Mouse (Mus musculus) midbrain, embryonic 16.5 days (tissue): ENCODE results near the gene Cebpb. TPM values are rescaled to one million over a fixed set of nuclear protein-coding genes. Genes with fewer than 3 reads are reported as not detected.

Experiments
- ATAC-seq: fragments of 200-750 bp; cut with Nextera tagmentation; 2 replicates; pipeline ENCODE4 v1.8.0; 2017; ENCODE audit warnings: moderate TSS enrichment
- H3K27ac ChIP-seq: fragments of 300-500 bp; sonication (generic); 2 replicates; pipeline ENCODE4 v1.5.1; 2014; ENCODE audit warnings: mild to moderate bottlenecking, low read length, mixed read lengths
- H3K27me3 ChIP-seq: fragments of 300-500 bp; sonication (generic); 2 replicates; pipeline ENCODE4 v1.6.1; 2014; ENCODE audit warnings: low read depth, low read length, mixed read lengths; ENCODE audit not compliant: control insufficient read depth, insufficient read depth
- H3K36me3 ChIP-seq: fragments of 300-500 bp; sonication (generic); 2 replicates; pipeline ENCODE4 v1.6.1; 2014; ENCODE audit warnings: mild to moderate bottlenecking, low read length, moderate library complexity, mixed read lengths; ENCODE audit not compliant: control insufficient read depth, insufficient read depth
- H3K4me1 ChIP-seq: fragments of 300-500 bp; sonication (generic); 2 replicates; pipeline ENCODE4 v1.6.1; 2014; ENCODE audit warnings: mild to moderate bottlenecking, low read length, mixed read lengths; ENCODE audit not compliant: control insufficient read depth, insufficient read depth
- H3K4me2 ChIP-seq: fragments of 300-500 bp; sonication (generic); 2 replicates; pipeline ENCODE4 v1.6.1; 2014; ENCODE audit warnings: mild to moderate bottlenecking, low read length, mixed read lengths
- H3K4me3 ChIP-seq: fragments of 300-500 bp; sonication (generic); 2 replicates; pipeline ENCODE4 v1.5.1; 2014; ENCODE audit warnings: low read depth, mild to moderate bottlenecking, low read length, moderate library complexity, mixed read lengths
- H3K9ac ChIP-seq: fragments of 300-500 bp; sonication (generic); 2 replicates; pipeline ENCODE4 v1.6.1; 2014; ENCODE audit warnings: low read depth, low read length, mixed read lengths
- H3K9me3 ChIP-seq: fragments of 300-500 bp; sonication (generic); replicated peaks from 2 replicates; pipeline ENCODE4 v1.6.1; 2014; ENCODE audit warnings: mild to moderate bottlenecking, low read length, mixed read lengths; ENCODE audit not compliant: control insufficient read depth, poor library complexity, severe bottlenecking
- WGBS: fragments of 180-500 bp; shearing (Covaris S2); extraction: QIAGEN DNeasy Blood & Tissue Kit; methylation state at CpG from one replicate; pipeline ENCODE4 v1.1.7; 2014; 5-methylcytosine and 5-hydroxymethylcytosine counted together
- polyA plus RNA-seq: library from polyadenylated mRNA; unstranded; fragments of >200 nt; fragmentation: Nextera tagmentation; extraction: Ambion mirVana; gene quantifications from 2 replicates; pipeline ENCODE4 v1.2.1, GENCODE M21; 2015

Gene Cebpb
- polyA plus RNA-seq, 1 experiment from 2014 or later: 0.60 TPM

- Histone ChIP-seq H3K9me3 (no peaks in the 10 kb centered on the region), H3K4me2 (no peak overlapping the region)
These were observed 36.0 kb upstream of the Cebpb start for GRCm38 (mm10) chr2:167652694-167653093.

GRCm38 (mm10) chr2:167654911-167655600, 33.7 kb upstream of the Cebpb start:
- H3K9ac ChIP-seq: no peak overlapping the region
- ATAC-seq: no peak
- peaks cover 9% of the 10 kb centered on the region for H3K4me1 ChIP-seq
- H3K4me2 ChIP-seq: no peak overlapping the region
- 93% methylated on average over 10 of the region's 10 CpGs for WGBS
- no peaks in the 10 kb centered on the region for H3K9me3 ChIP-seq
- H3K4me3 ChIP-seq: no peak overlapping the region
- no peaks in the 10 kb centered on the region for H3K27me3 ChIP-seq
- H3K27ac ChIP-seq: no peak overlapping the region
- peaks cover 2% of the 10 kb centered on the region; the same call in 1 of the 2 replicates for H3K36me3 ChIP-seq

More at GRCm38 (mm10) chr2:167652694-167653093, 36.0 kb upstream of the Cebpb start:
- H3K4me1 ChIP-seq: no peaks in the 10 kb centered on the region
- 87% methylated on average over 7 of the region's 7 CpGs for WGBS
- H3K36me3 ChIP-seq: peaks cover 2% of the 10 kb centered on the region; the same call in 1 of the 2 replicates
- no peak overlapping the region for H3K9ac ChIP-seq
- no peak for ATAC-seq
- no peak overlapping the region for H3K27ac ChIP-seq
- no peak overlapping the region for H3K4me3 ChIP-seq
- H3K27me3 ChIP-seq: no peaks in the 10 kb centered on the region

- Histone ChIP-seq H3K4me3 (no peak overlapping the region), H3K27ac (no peak overlapping the region), H3K27me3 (no peaks in the 10 kb centered on the region), H3K9ac (no peak overlapping the region), H3K36me3 (0 out of 2 replicates have a peak, but pooled peaks cover 2% of the 10 kb centered on the region), H3K4me1 (peaks cover 17% of the 10 kb centered on the region), H3K9me3 (no peaks in the 10 kb centered on the region), H3K4me2 (no peak overlapping the region)
- 87% methylated on average over 16 of the region's 16 CpGs for WGBS
- no peak for ATAC-seq
These were observed 31.9 kb upstream of the Cebpb start for GRCm38 (mm10) chr2:167656629-167657478.

- Histone ChIP-seq H3K4me3 (no peak overlapping the region), H3K36me3 (no peaks in the 10 kb centered on the region), H3K9ac (no peak overlapping the region), H3K9me3 (no peaks in the 10 kb centered on the region), H3K4me1 (peaks cover 17% of the 10 kb centered on the region), H3K27ac (no peak overlapping the region), H3K27me3 (no peaks in the 10 kb centered on the region; the same call in 1 of the 2 replicates), H3K4me2 (no peak overlapping the region)
- ATAC-seq: no peak
- 92% methylated on average over 4 of the region's 4 CpGs for WGBS
These were observed 30.7 kb upstream of the Cebpb start for GRCm38 (mm10) chr2:167657973-167658372.

GRCm38 (mm10) chr2:167658712-167659111, 30.0 kb upstream of the Cebpb start:
- Histone ChIP-seq H3K9me3 (no peaks in the 10 kb centered on the region), H3K27me3 (no peaks in the 10 kb centered on the region; the same call in 1 of the 2 replicates), H3K4me3 (no peak overlapping the region), H3K4me1 (peaks cover 17% of the 10 kb centered on the region), H3K27ac (no peak overlapping the region), H3K4me2 (no peak overlapping the region), H3K9ac (no peak overlapping the region), H3K36me3 (no peaks in the 10 kb centered on the region)
- 89% methylated on average over 11 of the region's 11 CpGs for WGBS
- ATAC-seq: no peak

- Histone ChIP-seq H3K36me3 (no peaks in the 10 kb centered on the region), H3K9me3 (no peaks in the 10 kb centered on the region), H3K4me2 (peak overlapping the region; percentile 98; the same call in 1 of the 2 replicates), H3K4me1 (peaks cover 17% of the 10 kb centered on the region), H3K9ac (peak overlapping the region; percentile 89; the same call in 1 of the 2 replicates), H3K27ac (no peak overlapping the region), H3K27me3 (no peaks in the 10 kb centered on the region; the same call in 1 of the 2 replicates), H3K4me3 (0 out of 2 replicates have a peak overlapping the region, but pooled peaks have one; percentile 86)
- ATAC-seq: no peak
- WGBS: 82% methylated on average over 10 of the region's 10 CpGs
These were observed 29.4 kb upstream of the Cebpb start for GRCm38 (mm10) chr2:167659177-167659846.

- H3K9ac ChIP-seq: peak overlapping the region; percentile 89
- 0 out of 2 replicates have a peak, but pooled peaks have one; percentile 8 for ATAC-seq
- H3K27ac ChIP-seq: no peak overlapping the region; the same call in 1 of the 2 replicates
- H3K4me1 ChIP-seq: peaks cover 17% of the 10 kb centered on the region
- H3K4me3 ChIP-seq: peak overlapping the region; percentile 86
- H3K36me3 ChIP-seq: no peaks in the 10 kb centered on the region
- WGBS: 23% methylated on average over 13 of the region's 13 CpGs
- no peaks in the 10 kb centered on the region for H3K9me3 ChIP-seq
- peak overlapping the region; percentile 98 for H3K4me2 ChIP-seq
- H3K27me3 ChIP-seq: no peaks in the 10 kb centered on the region; the same call in 1 of the 2 replicates
These were observed 28.7 kb upstream of the Cebpb start for GRCm38 (mm10) chr2:167659847-167660610.

- Histone ChIP-seq H3K4me3 (peak overlapping the region; percentile 86), H3K4me1 (peaks cover 17% of the 10 kb centered on the region), H3K9me3 (no peaks in the 10 kb centered on the region), H3K36me3 (no peaks in the 10 kb centered on the region), H3K4me2 (peak overlapping the region; percentile 98), H3K27ac (no peak overlapping the region), H3K27me3 (no peaks in the 10 kb centered on the region; the same call in 1 of the 2 replicates), H3K9ac (peak overlapping the region; percentile 89)
- WGBS: 1% methylated on average over 12 of the region's 12 CpGs
- no peak for ATAC-seq
These were observed 28.1 kb upstream of the Cebpb start for GRCm38 (mm10) chr2:167660611-167660971.
